Mouse (Mus musculus) heart, postnatal 0 days (tissue): ENCODE measurements at regions not wholly inside any gene's neighbourhood (a gene's known extent, or its start where the extent isn't known, plus 50 kb on each side); places are given as distances from the start of the nearest gene placed in this dataset.

Experiments used
- CTCF ChIP-seq: IDR thresholded peaks from 2 replicates; pipeline ENCODE4 v1.5.1; 2016; ENCODE audit warnings: antibody characterized with exemption, control low read depth, low read depth
- EP300 ChIP-seq: IDR thresholded peaks from 2 replicates; pipeline ENCODE4 v1.6.1; 2016; ENCODE audit warnings: antibody characterized with exemption, low read depth

GRCm38 (mm10) chr4:12286391-12286790 lies 114.6 kb upstream of the Fam92a start:
- no peak for TF ChIP-seq CTCF
- TF ChIP-seq EP300: no peak
